8 mouse cellular contexts compared by ENCODE assay signal in the genomic region with DNA sequence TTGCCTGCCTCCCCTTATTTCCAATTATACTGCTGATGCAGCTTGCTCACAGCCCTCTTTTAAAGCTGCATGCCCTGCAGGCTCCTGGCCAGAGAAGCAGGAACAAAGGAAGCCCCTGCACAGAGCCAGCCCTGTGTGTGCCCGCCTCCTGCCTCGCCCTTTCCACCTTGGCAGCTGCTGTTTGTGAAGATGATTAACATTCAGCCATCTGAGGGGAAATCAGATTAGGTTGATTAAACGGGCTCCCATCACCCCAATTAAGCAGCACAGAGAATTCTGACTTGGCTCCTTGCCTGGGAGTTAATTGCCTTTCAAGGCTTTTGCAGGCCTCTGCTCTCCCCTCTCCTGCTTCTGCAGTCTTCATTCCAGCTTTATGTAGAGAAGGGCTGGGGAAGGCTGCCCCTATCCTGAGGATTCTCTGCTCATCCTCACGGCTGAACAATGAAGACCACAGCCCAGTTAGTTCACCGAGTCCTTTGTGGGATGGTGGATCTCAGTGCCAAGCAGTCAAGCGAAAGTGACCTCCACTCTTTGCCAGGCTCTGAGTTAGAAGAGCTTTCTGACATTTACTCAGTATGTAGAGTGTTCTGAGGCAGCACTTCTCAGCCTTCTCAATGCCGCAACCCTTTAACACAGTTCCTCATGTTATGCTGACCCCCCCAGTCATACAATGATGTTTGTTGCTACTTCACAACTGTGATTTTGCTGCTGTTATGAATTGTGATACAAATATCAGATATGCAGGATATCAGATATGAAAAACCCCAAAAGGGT. TPM values are rescaled to one million over a fixed set of nuclear protein-coding genes. Genes with fewer than 3 reads are reported as not detected.
DNase-seq lines count a peak whose midpoint lies in the region; ATAC-seq and TF ChIP-seq lines count a peak whose summit lies in the region.

No protein-coding gene starts in this region.

- peak overlapping the region; percentile 90 for H3K27ac ChIP-seq in forebrain, embryonic 14.5 days (ENCODE audit: low read depth, low read length)
- peak overlapping the region; percentile 73 for H3K27ac ChIP-seq in kidney, embryonic 15.5 days
- peak overlapping the region; percentile 67 for H3K27ac ChIP-seq in limb, embryonic 13.5 days
- H3K27ac ChIP-seq in stomach, postnatal 0 days (replicated peaks): no peak overlapping the region

- no peaks in the 10 kb centered on the region for H3K27me3 ChIP-seq in forebrain, embryonic 14.5 days (replicated peaks; ENCODE audit: control insufficient read depth, insufficient read depth, low read length)
- H3K27me3 ChIP-seq in kidney, embryonic 15.5 days: 0 out of 2 replicates have a peak, but pooled peaks cover 5% of the 10 kb centered on the region
- no peaks in the 10 kb centered on the region for H3K27me3 ChIP-seq in limb, embryonic 13.5 days
- no peaks in the 10 kb centered on the region for H3K27me3 ChIP-seq in stomach, postnatal 0 days (ENCODE audit: control insufficient read depth, insufficient read depth, low read length)

- H3K36me3 ChIP-seq in forebrain, embryonic 14.5 days (ENCODE audit: control insufficient read depth, insufficient read depth, low read length): no peaks in the 10 kb centered on the region
- H3K36me3 ChIP-seq in kidney, embryonic 15.5 days: no peaks in the 10 kb centered on the region
- no peaks in the 10 kb centered on the region for H3K36me3 ChIP-seq in limb, embryonic 13.5 days
- H3K36me3 ChIP-seq in stomach, postnatal 0 days (ENCODE audit: control insufficient read depth, insufficient read depth, low read length): no peaks in the 10 kb centered on the region

- peak; percentile 23 to 45 for DNase-seq in cerebellum, adult 18-20 months
- peak; percentile 98 for DNase-seq in forebrain, embryonic 14.5 days (ENCODE audit: low spot score)
- peak; percentile 28 for DNase-seq in stomach, postnatal 0 days (ENCODE audit: low spot score)

- no peak overlapping the region for H3K4me3 ChIP-seq in forebrain, embryonic 14.5 days (ENCODE audit: low read depth, low read length)
- no peak overlapping the region for H3K4me3 ChIP-seq in kidney, embryonic 15.5 days (replicated peaks)
- H3K4me3 ChIP-seq in limb, embryonic 13.5 days: no peak overlapping the region
- no peak overlapping the region for H3K4me3 ChIP-seq in stomach, postnatal 0 days (ENCODE audit: low read depth, low read length)

- H3K9me3 ChIP-seq in forebrain, embryonic 14.5 days (replicated peaks; ENCODE audit: control insufficient read depth, low read length): no peaks in the 10 kb centered on the region
- H3K9me3 ChIP-seq in kidney, embryonic 15.5 days (replicated peaks): no peaks in the 10 kb centered on the region
- no peaks in the 10 kb centered on the region for H3K9me3 ChIP-seq in limb, embryonic 13.5 days
- H3K9me3 ChIP-seq in stomach, postnatal 0 days (ENCODE audit: control insufficient read depth, low read length): no peaks in the 10 kb centered on the region

- no peak for TF ChIP-seq EP300 in stomach, postnatal 0 days (optimal IDR thresholded peaks at IDR 0.05)

- no peak for ATAC-seq in cerebellum, adult (ENCODE audit: insufficient number of reproducible peaks, low FRiP score, low TSS enrichment)
- ATAC-seq in forebrain, embryonic 14.5 days: peak; percentile 98
- peak; percentile 77; the same call in 1 of the 2 replicates for ATAC-seq in kidney, embryonic 15.5 days (replicated peaks; ENCODE audit: low FRiP score)
- peak; percentile 59; the same call in 1 of the 2 replicates for ATAC-seq in limb, embryonic 13.5 days (ENCODE audit: low FRiP score, low read depth)
- peak; percentile 42; the same call in 1 of the 2 replicates for ATAC-seq in stomach, postnatal 0 days (ENCODE audit: low FRiP score, low TSS enrichment)
- ATAC-seq in monocyte, adult 5-6 weeks (replicated peaks; ENCODE audit: insufficient number of reproducible peaks, low FRiP score, low TSS enrichment, poor library complexity, severe bottlenecking): no peak
- ATAC-seq in megakaryocyte, adult 5-6 weeks (ENCODE audit: poor library complexity, severe bottlenecking): no peak

- peaks cover 12% of the 10 kb centered on the region; the same call in 1 of the 2 replicates for H3K4me1 ChIP-seq in forebrain, embryonic 14.5 days (ENCODE audit: control insufficient read depth, insufficient read depth, low read length)
- H3K4me1 ChIP-seq in kidney, embryonic 15.5 days: peaks cover 28% of the 10 kb centered on the region
- H3K4me1 ChIP-seq in limb, embryonic 13.5 days: peaks cover 26% of the 10 kb centered on the region
- no peaks in the 10 kb centered on the region for H3K4me1 ChIP-seq in stomach, postnatal 0 days (replicated peaks; ENCODE audit: control insufficient read depth, insufficient read depth)

- no peak for TF ChIP-seq CTCF in stomach, postnatal 0 days (IDR thresholded peaks at IDR 0.05; ENCODE audit: low read depth)

- H3K4me2 ChIP-seq in forebrain, embryonic 14.5 days (ENCODE audit: low read length): peak overlapping the region; percentile 26; the same call in 1 of the 2 replicates
- no peak overlapping the region for H3K4me2 ChIP-seq in kidney, embryonic 15.5 days
- no peak overlapping the region for H3K4me2 ChIP-seq in limb, embryonic 13.5 days (replicated peaks)
- no peak overlapping the region for H3K4me2 ChIP-seq in stomach, postnatal 0 days (replicated peaks; ENCODE audit: low read depth)

- WGBS in forebrain, embryonic 14.5 days: 5% methylated on average over 7 of the region's 7 CpGs
- WGBS in kidney, embryonic 15.5 days: 33% methylated on average over 7 of the region's 7 CpGs
- 41% methylated on average over 7 of the region's 7 CpGs for WGBS in limb, embryonic 13.5 days
- WGBS in stomach, postnatal 0 days: 42% methylated on average over 7 of the region's 7 CpGs

- peak overlapping the region; percentile 14; the same call in 1 of the 2 replicates for H3K9ac ChIP-seq in forebrain, embryonic 14.5 days (ENCODE audit: low read length)
- H3K9ac ChIP-seq in kidney, embryonic 15.5 days: no peak overlapping the region
- H3K9ac ChIP-seq in limb, embryonic 13.5 days: peak overlapping the region; percentile 48
- H3K9ac ChIP-seq in stomach, postnatal 0 days (ENCODE audit: low read length): no peak overlapping the region

RNA-seq across cellular contexts. Expression of gene Cilp, which starts 2.9 kb away (rescaled TPM):
- 0.20 and 0.30 TPM in 2 replicates for polyA plus RNA-seq in forebrain, embryonic 14.5 days (2014; fragmentation: Nextera tagmentation; extraction: Ambion mirVana)
- 0.66 and 1.1 TPM in 2 replicates for polyA plus RNA-seq in kidney, embryonic 15.5 days (2015; fragmentation: Nextera tagmentation; extraction: Ambion mirVana)
- 1.9 TPM in 2 replicates for polyA plus RNA-seq in limb, embryonic 13.5 days (2015; fragmentation: Nextera tagmentation; extraction: Ambion mirVana)
- 0.61 and 0.79 TPM in 2 replicates for polyA plus RNA-seq in stomach, postnatal 0 days (2015; fragmentation: Nextera tagmentation; extraction: Ambion mirVana)
- not detected in 3 replicates for total RNA-seq in monocyte, adult 5-6 weeks (2017)
- total RNA-seq in megakaryocyte, adult 5-6 weeks (2015): not detected in 2 replicates
- not detected in 2 replicates for total RNA-seq in megakaryocyte, adult 5-6 weeks (2017)

RNA-seq across cellular contexts. Expression of gene Clpx, which starts 26.1 kb away (rescaled TPM):
- polyA plus RNA-seq in forebrain, embryonic 14.5 days (2014; fragmentation: Nextera tagmentation; extraction: Ambion mirVana): 42.2 and 47.9 TPM in 2 replicates
- polyA plus RNA-seq in kidney, embryonic 15.5 days (2015; fragmentation: Nextera tagmentation; extraction: Ambion mirVana): 50.6 and 53.5 TPM in 2 replicates
- polyA plus RNA-seq in limb, embryonic 13.5 days (2015; fragmentation: Nextera tagmentation; extraction: Ambion mirVana): 62.3 and 66.2 TPM in 2 replicates
- polyA plus RNA-seq in stomach, postnatal 0 days (2015; fragmentation: Nextera tagmentation; extraction: Ambion mirVana): 47.9 and 49.7 TPM in 2 replicates
- 38.0 to 44.2 TPM (median 39.6 TPM) in 3 replicates for total RNA-seq in monocyte, adult 5-6 weeks (2017)
- 17.6 and 23.2 TPM in 2 replicates for total RNA-seq in megakaryocyte, adult 5-6 weeks (2015)
- 38.6 and 41.1 TPM in 2 replicates for total RNA-seq in megakaryocyte, adult 5-6 weeks (2017)

Comparison
In these comparisons a context has a peak if more than half of its experiments do, and no peak if none do; other contexts are left out.
1. DNase-seq: peak in every context shown above with its lines; median percentile 98 in forebrain, embryonic 14.5 days; 34 in cerebellum, adult 18-20 months; 28 in stomach, postnatal 0 days.
2. ATAC-seq: peak in forebrain, embryonic 14.5 days (single experiment), kidney, embryonic 15.5 days (single experiment), limb, embryonic 13.5 days (single experiment) and stomach, postnatal 0 days (single experiment); none in cerebellum, adult (single experiment), monocyte, adult 5-6 weeks (single experiment) and megakaryocyte, adult 5-6 weeks (single experiment).
3. H3K9ac ChIP-seq: peak in forebrain, embryonic 14.5 days (single experiment) and limb, embryonic 13.5 days (single experiment); none in kidney, embryonic 15.5 days (single experiment) and stomach, postnatal 0 days (single experiment).